Mouse (Mus musculus) myocyte (in vitro differentiated cells): ENCODE measurements around the gene Snapc5. TPM values are rescaled to one million over a fixed set of nuclear protein-coding genes. Genes with fewer than 3 reads are reported as not detected.

Source experiments
- H3K27me3 ChIP-seq: one replicate; pipeline ENCODE4 v1.6.1; 2011; ENCODE audit not compliant: control insufficient read depth, insufficient read depth, insufficient read length
- H3K36me3 ChIP-seq: one replicate; pipeline ENCODE4 v1.6.1; 2011; ENCODE audit not compliant: control insufficient read depth, insufficient read depth
- H3K4me2 ChIP-seq: one replicate; pipeline ENCODE4 v1.6.1; 2011; ENCODE audit warnings: low read depth, control low read depth
- H3K4me3 ChIP-seq: one replicate; pipeline ENCODE4 v1.5.1; 2011; ENCODE audit warnings: mild to moderate bottlenecking, control low read depth, moderate library complexity
- H3K79me2 ChIP-seq: one replicate; pipeline ENCODE4 v1.6.1; 2011; ENCODE audit not compliant: control insufficient read depth, insufficient read depth
- H3ac ChIP-seq: one replicate; pipeline ENCODE4 v1.6.1; 2011; ENCODE audit not compliant: control insufficient read depth, insufficient read length
- CEBPB ChIP-seq: IDR thresholded peaks from 2 replicates; pipeline ENCODE4 v1.6.1; 2011; ENCODE audit warnings: mild to moderate bottlenecking, moderate library complexity; ENCODE audit not compliant: poor library complexity, insufficient read depth, severe bottlenecking
- E2F4 ChIP-seq: IDR thresholded peaks from one replicate; pipeline ENCODE4 v1.6.1; 2011; ENCODE audit warnings: mild to moderate bottlenecking, control low read depth, moderate library complexity; ENCODE audit not compliant: insufficient read depth
- MAX ChIP-seq: IDR thresholded peaks from one replicate; pipeline ENCODE4 v1.6.1; 2011; ENCODE audit warnings: low read depth, mild to moderate bottlenecking, control low read depth
- MYOD1 ChIP-seq, 3 experiments: IDR thresholded peaks; one replicate each; pipeline ENCODE4 v1.6.1; 2011; ENCODE audit warnings: control low read depth in 2 of 3, low read depth in 2 of 3, mild to moderate bottlenecking in 2 of 3, moderate library complexity in 1 of 3; ENCODE audit not compliant: insufficient read length in 2 of 3, control insufficient read depth in 1 of 3
- MYOG ChIP-seq, 3 experiments: IDR thresholded peaks; one replicate each; pipeline ENCODE4 v1.6.1; 2011; ENCODE audit warnings: control low read depth in 2 of 3, low read depth in 2 of 3, mild to moderate bottlenecking in 2 of 3; ENCODE audit not compliant: insufficient read length in 2 of 3, control insufficient read depth in 1 of 3, insufficient read depth in 1 of 3
- POLR2A ChIP-seq: IDR thresholded peaks from one replicate; pipeline ENCODE4 v1.6.1; 2011; ENCODE audit warnings: low read depth, mild to moderate bottlenecking, control low read depth, moderate library complexity; ENCODE audit not compliant: insufficient read length
- POLR2AphosphoS2 ChIP-seq: IDR thresholded peaks from one replicate; pipeline ENCODE4 v1.6.1; 2011; ENCODE audit warnings: low read depth, control low read depth; ENCODE audit not compliant: insufficient read length
- REST ChIP-seq: IDR thresholded peaks from one replicate; pipeline ENCODE4 v1.6.1; 2011; ENCODE audit warnings: mild to moderate bottlenecking, control low read depth, moderate library complexity; ENCODE audit not compliant: insufficient read depth, insufficient read length
- SRF ChIP-seq: IDR thresholded peaks from one replicate; pipeline ENCODE4 v1.6.1; 2011; ENCODE audit warnings: low read depth; ENCODE audit not compliant: control insufficient read depth, insufficient read length
- TCF12 ChIP-seq: IDR thresholded peaks from one replicate; pipeline ENCODE4 v1.6.1; 2011; ENCODE audit warnings: mild to moderate bottlenecking, control low read depth; ENCODE audit not compliant: poor library complexity, insufficient read depth, severe bottlenecking
- TCF3 ChIP-seq: IDR thresholded peaks from one replicate; pipeline ENCODE4 v1.6.1; 2011; ENCODE audit warnings: low read depth, control low read depth; ENCODE audit not compliant: insufficient read length
- USF1 ChIP-seq: IDR thresholded peaks from one replicate; pipeline ENCODE4 v1.6.1; 2011; ENCODE audit warnings: low read depth, mild to moderate bottlenecking, control low read depth, moderate library complexity
- polyA plus RNA-seq: library from polyadenylated mRNA; unstranded; fragments of >200 nt; fragmentation: generic; extraction: Trizol; gene quantifications from one replicate; pipeline ENCODE4 v1.2.1, GENCODE M21; 2012; ENCODE audit warnings: missing spikeins

The Snapc5 gene
- polyA plus RNA-seq, 1 experiment = 6.0 TPM

DNA sequence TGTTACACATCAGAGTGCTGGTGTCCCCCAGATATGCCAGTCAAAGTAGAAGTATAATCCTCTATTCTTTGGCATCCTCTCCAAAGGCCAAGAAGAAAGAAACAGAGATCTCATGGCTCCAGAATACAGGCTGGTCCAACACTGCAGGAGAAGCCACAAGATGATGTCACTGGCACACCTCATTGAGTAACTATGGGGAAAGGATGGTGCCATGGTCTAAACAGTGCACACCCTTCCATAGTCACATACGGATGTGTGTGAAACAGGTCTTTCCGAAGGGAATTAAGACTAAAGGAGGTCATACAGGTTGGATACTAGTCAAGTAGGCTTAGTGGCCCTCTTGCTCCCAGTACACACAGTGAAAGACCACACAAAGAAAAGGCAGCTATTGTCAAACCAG, 37.6 kb downstream of the Snapc5 start:
- Histone ChIP-seq H3K27me3 (no peaks in the 10 kb centered on the region), H3ac (no peak overlapping the region), H3K79me2 (peaks cover 46% of the 10 kb centered on the region), H3K36me3 (peaks cover 14% of the 10 kb centered on the region), H3K4me3 (no peak overlapping the region), H3K4me2 (no peak overlapping the region)
- no peak for TF ChIP-seq MYOG (IDR thresholded peaks at IDR 0.05; ENCODE audit: control insufficient read depth in 1 of 3, insufficient read depth in 1 of 3, insufficient read length in 2 of 3, low read depth in 2 of 3)
- TF ChIP-seq TCF12 = no peak

DNA sequence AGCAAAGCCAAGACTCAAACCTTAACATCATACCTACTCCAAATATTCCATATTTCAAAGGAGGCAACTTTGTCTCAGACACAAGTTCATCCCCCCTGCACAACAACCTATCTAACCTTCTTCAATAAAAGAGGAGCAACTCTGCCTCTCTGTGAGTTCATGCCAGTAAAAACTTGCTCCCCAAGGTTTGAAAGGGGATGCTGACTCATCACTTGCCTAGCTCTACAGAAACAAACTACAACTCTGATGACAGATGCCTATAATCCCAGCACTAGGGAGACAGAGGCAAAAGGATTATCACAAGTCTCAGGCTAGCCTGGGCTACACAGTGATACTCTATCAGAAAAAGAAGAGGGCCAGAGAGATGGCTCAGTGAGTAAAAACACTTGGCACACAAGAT, 38.8 kb downstream of the Snapc5 start:
- peaks cover 55% of the 10 kb centered on the region for H3K79me2 ChIP-seq
- TF ChIP-seq TCF3 (no peak), CEBPB (no peak), SRF (no peak), USF1 (no peak), MYOG (IDR thresholded peaks at IDR 0.05; ENCODE audit: control insufficient read depth in 1 of 3, insufficient read depth in 1 of 3, insufficient read length in 2 of 3, low read depth in 2 of 3) (no peak), POLR2A (no peak), POLR2AphosphoS2 (no peak), TCF12 (no peak), MAX (no peak)
- H3ac ChIP-seq = no peak overlapping the region
- H3K27me3 ChIP-seq = no peaks in the 10 kb centered on the region
- H3K36me3 ChIP-seq = peaks cover 5% of the 10 kb centered on the region
- H3K4me3 ChIP-seq = no peak overlapping the region
- no peak overlapping the region for H3K4me2 ChIP-seq

DNA sequence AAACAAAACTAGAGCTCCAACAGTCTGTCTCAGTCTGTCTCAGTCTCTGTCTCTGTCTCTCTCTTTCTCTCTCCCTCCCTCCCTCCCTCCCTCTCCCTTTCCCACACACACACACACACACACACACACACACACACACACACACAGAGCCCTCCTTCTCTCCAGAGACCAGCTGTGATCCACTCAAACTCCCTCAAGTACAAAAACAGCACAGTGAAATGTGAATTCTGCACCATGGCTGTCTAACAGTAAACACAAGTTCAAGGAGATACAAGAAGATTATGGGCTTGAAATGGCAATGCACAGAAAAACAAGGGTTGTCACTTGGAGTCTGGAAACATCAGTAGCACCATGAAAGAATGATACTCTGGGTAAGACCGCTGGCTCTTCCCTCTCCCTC, 40.2 kb downstream of the Snapc5 start:
- H3K27me3 ChIP-seq = no peaks in the 10 kb centered on the region
- no peak overlapping the region for H3K4me3 ChIP-seq
- H3ac ChIP-seq = no peak overlapping the region
- TF ChIP-seq USF1 = no peak
- TF ChIP-seq MYOG (IDR thresholded peaks at IDR 0.05; ENCODE audit: control insufficient read depth in 1 of 3, insufficient read depth in 1 of 3, insufficient read length in 2 of 3, low read depth in 2 of 3) = no peak
- no peak for TF ChIP-seq TCF12
- peaks cover 65% of the 10 kb centered on the region for H3K79me2 ChIP-seq
- H3K4me2 ChIP-seq = no peak overlapping the region
- no peaks in the 10 kb centered on the region for H3K36me3 ChIP-seq

DNA sequence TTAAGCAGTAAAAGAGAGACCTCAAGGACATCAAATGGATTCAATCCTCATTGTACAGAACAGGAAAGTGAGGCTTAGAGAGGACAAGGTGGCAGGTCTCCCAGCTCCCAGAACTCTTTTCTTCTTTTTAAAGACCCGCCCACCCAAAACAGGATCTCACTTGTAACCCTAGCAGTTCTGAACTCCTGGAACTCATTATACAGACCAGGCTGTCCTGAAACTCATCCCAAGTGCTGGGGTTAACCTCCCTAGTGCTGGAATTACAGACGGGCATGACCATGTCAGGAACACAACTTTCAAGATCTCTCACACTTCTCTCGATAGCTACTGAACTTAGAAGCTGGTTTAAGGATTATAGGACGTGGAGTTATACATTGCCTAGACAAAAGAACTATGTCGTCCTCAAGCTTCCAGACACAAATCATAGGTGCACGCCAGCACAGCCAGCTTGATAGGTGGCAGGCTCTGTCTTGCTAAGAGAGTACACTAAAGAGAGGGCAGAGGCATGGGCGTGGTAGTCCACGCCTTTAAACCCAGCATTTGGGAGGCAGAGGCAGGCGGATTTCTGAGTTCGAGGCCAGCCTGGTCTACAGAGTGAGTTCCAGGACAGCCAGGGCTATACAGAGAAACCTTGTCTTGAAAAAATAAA, 40.8 kb downstream of the Snapc5 start:
- peaks cover 65% of the 10 kb centered on the region for H3K79me2 ChIP-seq
- TF ChIP-seq USF1 = no peak
- TF ChIP-seq TCF12 = no peak
- no peak for TF ChIP-seq MYOG (IDR thresholded peaks at IDR 0.05; ENCODE audit: control insufficient read depth in 1 of 3, insufficient read depth in 1 of 3, insufficient read length in 2 of 3, low read depth in 2 of 3)
- TF ChIP-seq POLR2A = no peak
- TF ChIP-seq SRF = no peak
- TF ChIP-seq MYOD1 (IDR thresholded peaks at IDR 0.05; ENCODE audit: control insufficient read depth in 1 of 3, insufficient read length in 2 of 3, low read depth in 2 of 3) = no peak
- TF ChIP-seq CEBPB = no peak
- TF ChIP-seq E2F4 = no peak
- no peak overlapping the region for H3K4me3 ChIP-seq
- no peaks in the 10 kb centered on the region for H3K27me3 ChIP-seq
- no peaks in the 10 kb centered on the region for H3K36me3 ChIP-seq
- H3ac ChIP-seq = no peak overlapping the region
- H3K4me2 ChIP-seq = no peak overlapping the region

DNA sequence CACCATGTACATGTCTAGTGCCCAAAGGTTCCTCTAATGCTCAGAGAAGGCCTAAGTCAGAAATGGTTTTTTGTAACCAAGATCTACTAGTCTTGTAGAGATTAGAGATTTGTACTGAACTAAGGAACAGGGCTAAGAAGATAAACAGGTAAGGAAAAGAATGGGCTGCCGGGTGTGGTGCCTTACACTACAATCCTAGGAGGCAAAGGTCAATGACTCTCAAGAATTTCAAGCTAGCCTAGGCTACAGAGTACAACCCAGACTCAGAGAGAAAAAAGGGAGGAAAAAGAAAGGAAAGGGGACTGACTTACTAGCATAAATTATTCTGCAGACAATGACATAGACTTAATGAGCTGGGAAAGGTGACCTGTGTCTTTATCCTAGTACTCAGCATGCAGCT, 41.5 kb downstream of the Snapc5 start:
- Histone ChIP-seq H3K4me2 (no peak overlapping the region), H3K79me2 (peaks cover 69% of the 10 kb centered on the region), H3K36me3 (no peaks in the 10 kb centered on the region), H3K27me3 (no peaks in the 10 kb centered on the region), H3K4me3 (no peak overlapping the region), H3ac (no peak overlapping the region)
- no peak for TF ChIP-seq POLR2AphosphoS2
- TF ChIP-seq CEBPB = no peak
- no peak for TF ChIP-seq MYOG (IDR thresholded peaks at IDR 0.05; ENCODE audit: control insufficient read depth in 1 of 3, insufficient read depth in 1 of 3, insufficient read length in 2 of 3, low read depth in 2 of 3)
- TF ChIP-seq E2F4 = no peak
- TF ChIP-seq MYOD1 (IDR thresholded peaks at IDR 0.05; ENCODE audit: control insufficient read depth in 1 of 3, insufficient read length in 2 of 3, low read depth in 2 of 3) = no peak
- no peak for TF ChIP-seq MAX
- no peak for TF ChIP-seq USF1
- TF ChIP-seq TCF12 = no peak
- TF ChIP-seq REST = no peak
- TF ChIP-seq SRF = no peak
- no peak for TF ChIP-seq POLR2A
- TF ChIP-seq TCF3 = no peak
